Mouse (Mus musculus) layer of hippocampus, postnatal 14 days (tissue): ENCODE results near the gene Nutf2-ps1. TPM values are rescaled to one million over a fixed set of nuclear protein-coding genes. Genes with fewer than 3 reads are reported as not detected.
"Not testable (repeated sequence)": the region's sequence is repeated elsewhere in the genome, so short reads cannot be mapped to it uniquely, and the experiment has no call there.

Source experiments
- DNase-seq, 2 experiments: peaks; one replicate each; pipeline ENCODE4 v3.0.0; 2021 to 2022; ENCODE audit warnings: low spot score in 2 of 2, mixed read lengths in 1 of 2
- long read RNA-seq, 2 experiments: library from polyadenylated mRNA; stranded (forward); transcript quantifications; one replicate each; pipeline ENCODE4 v2.0.0; 2021
- total RNA-seq, 2 experiments: library from RNA; stranded (reverse); gene quantifications; 2 replicates each; pipeline ENCODE4 v1.2.3; 2021

Gene Nutf2-ps1
- 10 to 100 TPM; 29.8 to 45.3 TPM for total RNA-seq
- long read RNA-seq, experiment 1, transcript Nutf2-ps1-201 (1 exons, 901 nt), result major isoform, 8 of 8 reads
- long read RNA-seq, experiment 1, partial matches to known transcripts, result 0 of 8 reads
- long read RNA-seq, experiment 1, other reads (novel, unspliced or antisense), result 0 of 8 reads
- long read RNA-seq, experiment 2, transcript Nutf2-ps1-201 (1 exons, 901 nt), result major isoform, 11 of 11 reads
- long read RNA-seq, experiment 2, partial matches to known transcripts, result 0 of 11 reads
- long read RNA-seq, experiment 2, other reads (novel, unspliced or antisense), result 0 of 11 reads

DNA sequence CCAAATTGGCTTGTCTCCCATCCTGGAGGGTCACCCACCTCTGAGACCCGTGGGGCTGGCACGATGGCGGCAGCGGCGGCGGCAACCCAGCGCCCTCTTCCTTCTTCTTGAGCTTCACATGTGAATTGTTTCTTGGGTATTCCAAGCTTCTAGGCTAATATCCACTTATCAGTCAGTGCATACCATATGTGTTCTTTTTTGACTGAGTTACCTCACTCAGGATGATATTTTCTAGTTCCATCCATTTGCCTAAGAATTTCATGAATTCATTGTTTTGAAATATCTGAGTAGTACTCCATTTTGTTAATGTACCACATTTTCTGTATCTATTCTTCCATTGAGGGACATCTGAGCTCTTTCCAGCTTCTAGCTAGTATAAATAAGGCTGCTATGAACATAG is at the start of gene Nutf2-ps1:
Gene Nutf2-ps1 (minus strand): TSS at position 101 of the 400 bp plus-strand sequence.
- DNase-seq, result not testable (repeated sequence)

DNA sequence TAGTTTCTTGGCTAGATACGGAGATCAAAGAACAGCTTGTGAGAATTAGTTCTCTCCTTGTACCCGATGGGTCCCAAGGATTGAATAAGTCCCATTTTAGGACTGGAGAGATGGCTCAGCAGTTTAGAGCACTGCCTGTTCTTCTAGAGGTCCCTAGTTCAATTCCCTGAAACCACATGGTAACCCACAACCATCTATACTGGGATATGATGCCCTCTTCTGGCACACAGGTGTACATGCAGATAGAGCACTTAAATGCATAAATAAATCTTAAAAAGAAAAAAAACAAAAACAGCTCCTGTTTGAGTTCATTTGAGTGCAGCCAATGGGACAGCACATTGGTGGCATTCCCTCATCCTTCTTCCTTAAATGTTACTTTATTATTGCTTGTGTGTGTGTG is 49.2 kb upstream of the Nutf2-ps1 start:
- DNase-seq, result no peak

DNA sequence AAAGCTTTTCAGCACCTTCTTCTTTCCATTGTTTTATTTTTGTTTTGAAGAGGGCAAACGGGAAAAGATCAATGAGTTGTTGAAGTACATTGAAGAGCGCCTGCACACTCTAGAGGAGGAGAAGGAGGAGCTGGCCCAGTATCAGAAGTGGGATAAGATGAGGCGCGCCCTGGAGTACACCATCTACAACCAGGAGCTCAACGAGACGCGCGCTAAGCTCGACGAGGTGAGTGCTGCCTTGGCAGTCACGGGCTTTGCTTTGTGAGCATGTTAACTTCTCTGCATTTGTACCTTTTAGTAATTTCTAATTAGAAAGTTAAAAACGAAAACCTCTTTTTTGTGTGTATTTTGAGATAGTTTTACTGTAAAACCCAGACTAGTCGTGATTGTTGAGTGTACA is 32.8 kb upstream of the Nutf2-ps1 start:
- DNase-seq, result no peak

DNA sequence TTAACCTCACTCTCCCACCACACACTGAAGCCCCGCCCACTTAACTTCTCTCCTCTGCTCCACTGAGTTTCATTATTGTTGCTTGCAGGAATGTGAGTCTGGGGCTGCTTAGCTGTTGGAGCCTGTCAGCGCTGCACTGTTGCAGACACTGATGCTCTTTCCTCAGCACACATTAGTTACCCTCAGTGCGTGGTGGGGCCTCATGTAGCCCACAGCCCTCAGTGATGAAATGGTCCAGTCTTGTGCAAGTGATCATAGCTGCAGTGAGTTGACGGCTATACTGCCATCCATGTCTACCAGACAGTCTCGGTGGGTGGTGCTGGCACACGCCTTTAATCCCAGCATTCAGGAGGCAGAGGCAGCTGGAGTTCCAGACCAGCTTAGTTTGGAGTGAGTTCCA is 20.1 kb upstream of the Nutf2-ps1 start:
- DNase-seq, result peak; percentile 24 to 55

DNA sequence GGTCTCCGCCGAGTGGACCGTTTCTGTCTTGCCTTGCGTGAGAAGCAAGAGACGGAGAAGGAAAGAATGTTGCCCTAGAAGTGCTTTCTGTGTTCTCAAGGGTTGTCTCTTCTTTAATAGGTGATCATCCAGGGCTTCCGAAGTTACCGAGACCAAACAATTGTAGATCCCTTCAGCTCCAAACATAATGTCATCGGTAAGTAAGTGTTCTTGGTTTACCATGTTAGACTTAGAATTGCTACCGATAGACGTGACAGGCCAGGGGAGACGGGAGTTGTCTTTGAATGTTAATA is 12.4 kb upstream of the Nutf2-ps1 start:
- DNase-seq, result no peak

DNA sequence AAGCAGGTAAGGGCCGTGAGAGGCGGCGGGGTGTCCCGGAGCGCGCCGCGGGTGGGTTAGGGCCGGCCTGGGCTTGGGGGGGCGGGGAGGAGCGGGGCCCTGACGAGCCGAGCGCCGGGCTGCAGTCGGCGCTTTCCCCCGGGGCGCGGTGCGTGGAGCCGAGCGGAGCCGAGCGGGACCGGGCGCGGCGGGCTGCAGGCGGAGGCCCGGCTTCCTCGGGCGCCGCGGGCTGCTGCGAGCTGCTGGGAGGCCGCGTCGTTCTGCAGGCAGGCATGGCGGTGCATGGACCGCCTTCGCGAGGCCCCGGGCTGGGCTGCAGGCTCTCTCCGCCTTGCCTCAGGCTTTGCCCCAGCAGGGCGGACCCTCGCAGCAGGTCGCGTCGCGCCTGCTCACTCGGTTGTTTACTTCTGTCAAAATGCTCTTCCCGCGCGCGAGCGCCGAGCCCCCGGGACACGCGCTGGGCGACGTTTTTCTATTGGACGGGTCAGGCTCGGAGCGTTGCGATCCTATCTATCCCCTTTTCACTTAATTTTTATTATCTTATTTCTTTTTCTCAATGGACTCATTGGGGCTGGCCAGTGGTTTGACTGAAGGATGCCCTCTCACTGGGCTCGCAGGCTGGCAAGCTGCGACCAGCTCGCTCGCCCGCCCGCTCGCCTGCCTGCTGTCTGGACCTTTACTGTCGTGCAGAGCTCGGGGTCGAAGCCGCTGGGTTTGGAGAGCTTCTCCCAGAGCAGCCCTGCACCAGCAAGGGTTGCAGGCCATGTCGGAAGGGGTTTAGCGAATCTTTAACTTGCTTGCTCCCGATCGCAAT is 11.9 kb upstream of the Nutf2-ps1 start:
- DNase-seq, result peak; percentile 59 to 63

DNA sequence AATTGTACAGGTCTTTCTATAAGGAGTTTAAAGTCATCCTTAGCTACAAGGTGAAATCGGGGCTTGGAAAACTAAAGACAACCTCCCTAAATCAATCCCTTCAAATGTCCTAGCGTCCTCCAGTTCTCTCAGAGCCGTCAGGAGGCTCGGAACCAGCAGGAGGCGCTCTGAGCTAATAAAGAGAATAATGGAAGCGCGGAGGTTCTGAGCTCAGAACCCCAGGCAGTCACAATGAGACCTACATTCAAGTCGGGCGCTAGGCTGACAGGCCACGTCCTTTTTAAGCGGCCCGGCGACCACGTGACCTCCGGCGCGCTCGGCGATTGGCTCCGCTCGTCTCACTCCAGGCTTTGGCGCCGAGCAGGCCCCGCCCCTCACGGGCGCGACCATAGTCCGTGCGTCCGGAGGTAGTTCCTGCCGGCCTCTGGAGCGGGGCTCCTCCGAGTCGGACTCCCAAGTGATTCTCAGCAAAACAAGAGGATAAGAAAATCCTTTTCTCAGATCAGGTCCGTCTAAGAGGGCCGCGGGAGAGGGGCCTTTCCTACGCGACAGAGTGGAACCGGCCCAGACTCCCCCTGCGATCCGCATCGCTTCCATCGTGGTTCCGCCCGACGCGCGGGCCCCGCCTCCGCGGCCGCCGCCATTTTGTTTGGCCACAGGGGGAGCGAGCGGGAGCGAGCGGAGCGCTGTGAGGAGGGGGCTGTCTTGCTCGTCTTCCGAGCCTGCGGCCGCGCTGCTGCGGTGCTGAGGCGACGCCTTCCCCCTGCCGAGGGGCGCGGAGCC is 11.1 kb upstream of the Nutf2-ps1 start, which contains the start of gene Smc3:
Gene Smc3 (plus strand): TSS at position 642 of the 783 bp plus-strand sequence.
- peak; percentile 99 for DNase-seq

DNA sequence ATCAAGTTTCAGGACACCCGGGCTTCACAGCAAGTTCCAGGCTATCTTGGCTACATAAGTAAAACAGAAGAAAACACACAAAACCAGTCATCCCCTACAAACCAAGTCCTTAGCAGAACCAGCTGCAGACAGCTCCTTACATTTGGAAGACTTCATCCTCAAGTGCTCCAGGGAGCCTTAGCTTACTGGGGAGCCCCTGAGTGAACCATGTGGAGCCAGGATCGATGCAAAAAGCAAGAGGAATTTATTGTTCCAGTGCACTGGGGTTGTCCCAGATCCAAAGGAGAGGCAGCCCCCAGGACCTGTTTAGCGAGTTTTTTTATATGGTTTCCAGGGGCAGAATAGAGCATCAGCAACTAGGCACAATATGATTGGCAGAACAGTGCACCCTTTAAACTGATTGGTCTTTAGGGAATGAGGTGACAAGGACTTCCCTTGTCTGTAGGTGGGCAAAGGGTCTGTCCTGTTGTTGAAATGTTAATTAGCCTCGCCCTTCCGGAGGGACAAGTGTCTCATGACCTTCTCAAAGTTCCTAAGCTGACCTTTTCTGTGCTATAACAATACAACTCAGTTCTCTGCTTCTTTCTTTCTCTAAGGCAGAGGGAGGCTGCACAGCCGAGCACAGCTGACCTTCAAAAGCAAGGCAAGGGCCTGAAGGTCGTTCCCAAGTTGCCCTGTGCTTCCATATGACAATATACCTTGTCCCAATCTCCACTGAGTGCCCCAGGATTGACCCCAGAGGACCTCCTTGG is 8.0 kb upstream of the Nutf2-ps1 start:
- DNase-seq, result no peak

DNA sequence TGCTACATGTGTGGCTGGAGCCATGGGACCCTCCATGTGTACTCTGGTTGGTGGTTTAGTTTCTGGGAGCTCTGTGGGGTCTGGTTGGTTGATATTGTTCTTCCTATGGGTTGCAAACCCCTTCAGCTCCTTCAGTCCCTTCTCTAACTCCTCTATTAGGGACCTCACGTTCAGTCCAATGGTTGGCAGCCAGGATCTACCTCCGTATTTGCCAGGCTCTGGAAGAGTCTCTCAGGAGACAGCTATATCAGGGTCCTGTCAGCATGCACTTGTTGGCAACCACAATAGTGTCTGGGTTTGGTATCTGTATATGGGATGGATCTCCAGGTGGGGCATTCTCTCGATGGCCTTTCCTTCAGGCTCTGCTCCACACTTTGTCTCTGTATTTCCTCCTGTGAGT is 1.2 kb downstream of the Nutf2-ps1 start:
- DNase-seq, result not testable (repeated sequence)

DNA sequence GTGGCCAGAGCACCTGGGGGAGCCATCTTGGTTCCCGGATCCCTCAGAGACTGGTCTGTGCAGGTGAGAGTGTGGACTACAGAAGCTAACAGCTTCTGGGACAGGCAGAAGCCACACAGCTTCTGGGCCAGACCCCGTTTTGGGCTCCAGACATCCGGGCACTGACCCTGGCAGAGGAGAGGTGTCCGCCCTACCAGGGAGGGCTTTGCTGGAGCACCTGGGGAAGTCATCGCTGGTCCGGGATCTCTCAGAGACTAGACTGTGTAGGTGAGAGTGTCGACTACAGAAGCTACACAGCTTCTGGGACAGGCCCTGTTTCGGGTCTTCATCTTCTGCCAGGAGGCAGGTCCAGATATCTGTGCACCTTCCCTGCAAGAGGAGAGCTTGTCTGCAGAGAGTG is 8.6 kb downstream of the Nutf2-ps1 start:
- not testable (repeated sequence) for DNase-seq

DNA sequence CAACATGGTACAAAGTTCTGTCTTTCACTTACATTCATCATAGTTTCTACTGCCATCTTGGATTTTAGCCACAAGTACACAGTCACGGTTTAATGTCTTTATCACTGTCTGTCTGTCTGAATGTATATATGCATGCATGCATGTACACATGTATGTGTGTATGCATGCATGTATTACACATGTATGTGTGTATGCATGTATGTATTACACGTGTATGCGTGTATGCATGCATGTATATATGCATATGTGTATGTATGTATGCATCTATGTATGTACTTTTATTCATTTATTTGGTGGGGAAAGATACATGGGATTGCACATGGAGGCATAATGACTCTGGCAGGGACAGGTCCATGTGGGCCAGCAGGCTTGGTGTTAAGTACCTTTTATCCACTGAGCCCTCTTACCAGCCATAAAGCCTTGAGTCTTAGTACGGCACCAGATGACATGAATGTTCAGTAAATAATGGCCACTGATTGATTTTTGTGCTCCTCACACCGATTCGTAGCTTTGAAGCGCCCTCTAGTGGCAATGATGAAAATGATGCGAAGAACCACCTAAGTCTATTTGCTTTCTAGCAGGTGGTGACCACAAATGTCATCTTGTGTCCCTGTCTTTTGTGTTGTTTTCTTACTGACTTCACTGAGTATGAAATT is 10.1 kb downstream of the Nutf2-ps1 start:
- peak; percentile 62 to 83 for DNase-seq

DNA sequence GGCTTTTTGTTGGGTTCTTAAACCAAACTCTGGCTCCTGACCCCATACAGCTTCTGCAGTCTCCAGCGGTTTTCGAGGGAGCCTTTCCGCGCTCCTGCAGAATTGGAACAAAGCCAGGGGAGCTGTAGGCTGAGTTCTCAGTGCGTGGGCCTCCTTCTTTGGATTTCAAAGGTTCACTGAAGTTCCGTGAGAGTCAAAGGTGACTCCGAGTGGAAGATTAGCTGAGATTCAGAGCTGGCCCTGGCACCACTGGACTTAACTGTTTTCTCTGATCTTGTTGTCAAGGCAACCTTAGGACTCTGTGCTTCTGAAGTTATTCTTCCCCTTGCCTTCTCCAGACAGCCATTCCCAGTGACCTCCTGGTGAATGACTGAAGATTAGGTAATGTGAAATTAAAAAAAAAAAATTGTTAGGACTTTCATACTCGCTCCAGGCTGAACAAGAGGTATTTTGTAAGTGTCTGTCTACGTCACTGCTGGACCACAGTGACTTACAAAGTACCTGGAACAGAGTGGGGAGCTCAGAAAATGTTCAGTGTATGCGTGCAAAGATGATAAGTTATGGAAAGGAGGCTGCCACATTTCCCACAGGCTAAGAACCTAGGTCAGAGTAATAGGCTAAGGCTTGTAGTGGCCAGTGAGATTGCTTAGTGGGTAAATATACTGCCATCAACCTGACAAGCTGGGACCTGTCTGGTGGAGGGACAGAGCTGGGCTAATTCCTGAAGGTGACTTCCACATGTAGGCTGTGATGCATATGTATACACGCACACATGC is 11.7 kb downstream of the Nutf2-ps1 start:
- DNase-seq, result no peak

DNA sequence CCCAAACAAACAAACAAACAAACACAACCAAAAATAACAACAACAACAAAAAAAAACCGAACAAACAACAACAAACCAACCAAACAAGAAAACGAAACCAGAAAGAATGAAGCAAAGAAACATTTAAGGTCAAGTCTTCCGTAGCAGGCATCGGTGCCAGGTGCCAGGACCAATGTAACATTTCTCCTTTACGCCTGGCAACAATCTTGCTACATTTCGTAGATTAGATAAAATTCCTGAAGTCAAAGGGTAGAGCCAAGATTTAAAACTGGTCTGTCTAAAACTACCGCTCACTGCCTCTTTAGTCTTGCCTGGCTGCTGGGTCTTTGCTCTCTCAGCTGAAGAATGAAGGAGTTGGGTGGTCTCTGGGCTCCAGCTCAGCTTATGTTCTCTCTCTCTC is 12.8 kb downstream of the Nutf2-ps1 start:
- no peak for DNase-seq

DNA sequence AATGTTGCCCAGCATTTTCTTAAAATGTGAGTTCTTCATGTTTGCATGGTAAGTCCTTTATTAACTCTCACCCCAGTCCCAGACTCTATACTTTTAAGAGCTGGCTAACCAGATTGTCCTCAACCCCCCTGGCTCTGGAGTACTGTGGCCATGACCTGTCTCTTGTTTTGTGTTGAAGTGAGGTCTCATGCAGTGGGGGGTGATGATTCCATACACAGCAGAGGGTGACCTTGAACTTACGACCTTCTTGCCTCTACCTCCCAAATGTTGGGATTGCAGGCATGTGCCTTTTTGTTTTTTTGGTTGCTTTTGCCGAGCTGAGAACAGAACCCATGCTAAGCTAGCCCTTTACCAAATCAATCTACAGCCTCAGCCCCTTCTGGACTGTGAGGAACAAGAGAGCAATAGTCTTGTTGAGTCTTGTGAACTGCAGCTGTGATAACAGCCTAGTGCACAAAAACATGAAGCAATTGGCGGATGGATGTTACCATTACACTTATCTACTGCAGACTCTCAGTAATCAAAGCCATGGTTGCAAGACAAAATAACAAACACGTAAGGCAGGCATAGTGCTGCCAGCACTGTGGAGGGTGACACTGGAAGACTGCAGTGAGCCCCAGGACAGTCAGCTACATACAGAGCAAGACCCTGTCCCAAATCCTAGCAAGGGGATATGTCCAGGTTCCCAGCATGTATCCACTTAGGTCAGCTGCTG is 13.4 kb downstream of the Nutf2-ps1 start:
- no peak for DNase-seq

DNA sequence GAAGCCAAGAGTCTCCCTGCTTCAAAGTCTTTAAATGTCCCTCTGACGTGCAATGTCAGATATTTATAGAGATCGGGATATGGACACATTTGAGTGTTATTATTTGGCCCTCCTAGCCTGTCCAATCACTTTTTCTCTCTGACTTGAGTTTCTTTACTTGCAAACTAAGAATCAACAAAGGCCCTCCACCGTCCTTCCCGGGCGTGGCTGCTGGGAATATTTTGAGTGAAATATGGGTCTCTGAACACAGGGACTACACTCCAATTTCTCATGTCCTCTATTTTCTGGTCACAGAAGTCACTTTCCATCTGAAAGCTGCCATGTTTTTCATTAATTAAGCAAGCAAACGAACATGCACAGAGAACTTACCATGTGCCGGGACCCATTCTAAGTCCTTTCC is 14.3 kb downstream of the Nutf2-ps1 start:
- no peak for DNase-seq

DNA sequence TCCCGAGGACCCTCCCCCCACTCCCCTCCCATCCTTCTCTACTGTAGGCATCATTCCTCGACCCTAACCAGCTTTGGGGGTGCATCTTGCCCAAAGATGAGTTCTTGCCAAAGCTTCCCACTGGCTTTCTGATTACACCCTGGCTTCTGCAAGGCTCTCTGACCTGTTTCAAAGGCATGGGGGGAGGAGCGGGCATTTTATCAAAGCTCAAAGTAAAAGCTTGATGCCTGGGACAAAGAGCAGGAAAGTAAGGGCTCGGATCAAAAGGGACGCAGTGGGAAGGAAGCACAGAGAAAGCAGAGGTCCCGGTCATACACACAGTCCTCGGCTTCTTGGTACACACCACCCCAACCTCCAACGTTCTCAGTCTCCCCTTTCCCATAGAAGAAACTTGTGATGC is 14.7 kb downstream of the Nutf2-ps1 start:
- DNase-seq, result no peak

DNA sequence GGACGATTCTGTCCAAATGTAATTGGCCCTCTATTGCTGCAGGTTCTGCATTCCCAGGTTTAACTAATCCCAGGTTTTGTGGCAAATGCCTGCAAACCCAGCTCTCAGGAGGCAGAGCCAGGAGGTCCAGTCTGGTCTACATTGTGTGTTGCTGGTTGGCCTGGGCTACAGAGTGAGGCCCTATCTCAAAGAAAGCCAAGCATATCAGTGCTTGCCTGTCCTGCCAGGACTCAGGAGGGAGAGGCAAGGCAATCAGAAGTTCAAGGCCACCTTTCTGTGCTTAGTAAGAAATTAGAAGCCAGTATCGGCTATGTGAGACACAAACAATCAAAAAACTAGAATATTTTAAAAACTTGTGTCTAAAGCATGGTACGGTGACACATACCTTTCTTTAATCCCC is 15.7 kb downstream of the Nutf2-ps1 start:
- DNase-seq, result no peak

DNA sequence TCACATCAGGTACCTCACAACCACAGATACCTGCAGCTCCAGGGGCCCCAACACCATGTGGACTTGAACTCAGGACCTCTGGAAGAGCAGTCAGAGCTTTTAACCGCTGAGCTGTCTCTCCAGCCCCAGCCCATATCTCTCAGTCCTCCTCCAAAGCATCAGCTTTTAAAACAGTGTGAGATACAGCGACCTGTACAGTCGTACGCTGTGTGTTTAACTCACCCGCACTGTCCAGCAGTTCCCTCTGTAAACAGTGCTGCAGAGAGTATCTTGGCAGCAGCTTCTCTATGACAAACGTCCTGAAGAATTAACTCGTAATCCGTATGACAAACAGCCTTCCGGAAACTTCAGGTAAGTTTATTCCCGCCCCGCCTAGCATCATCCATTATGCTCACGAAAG is 16.3 kb downstream of the Nutf2-ps1 start:
- DNase-seq, result no peak
